Mouse (Mus musculus) intestine, embryonic 16.5 days (tissue): ENCODE results near the gene Hic1. TPM values are rescaled to one million over a fixed set of nuclear protein-coding genes. Genes with fewer than 3 reads are reported as not detected.

Experiments
- ATAC-seq: fragments of 200-750 bp; cut with Nextera tagmentation; 2 replicates; pipeline ENCODE4 v1.8.0; 2017; ENCODE audit warnings: moderate TSS enrichment, moderate library complexity
- H3K27ac ChIP-seq: fragments of 300-500 bp; sonication (generic); 2 replicates; pipeline ENCODE4 v1.5.1; 2014; ENCODE audit warnings: mild to moderate bottlenecking, low read length
- H3K27me3 ChIP-seq: fragments of 300-500 bp; sonication (generic); replicated peaks from 2 replicates; pipeline ENCODE4 v1.6.1; 2014; ENCODE audit warnings: low read length, control low read depth, mixed read lengths; ENCODE audit not compliant: control insufficient read depth, insufficient read depth
- H3K36me3 ChIP-seq: fragments of 300-500 bp; sonication (generic); 2 replicates; pipeline ENCODE4 v1.6.1; 2014; ENCODE audit warnings: low read length, control low read depth; ENCODE audit not compliant: control insufficient read depth, insufficient read depth
- H3K4me1 ChIP-seq: fragments of 300-500 bp; sonication (generic); 2 replicates; pipeline ENCODE4 v1.6.1; 2014; ENCODE audit warnings: low read length, control low read depth, mixed read lengths; ENCODE audit not compliant: control insufficient read depth, insufficient read depth
- H3K4me2 ChIP-seq: fragments of 300-500 bp; sonication (generic); 2 replicates; pipeline ENCODE4 v1.6.1; 2014; ENCODE audit warnings: low read depth, low read length, control low read depth
- H3K4me3 ChIP-seq: fragments of 300-500 bp; sonication (generic); 2 replicates; pipeline ENCODE4 v1.5.1; 2014; ENCODE audit warnings: mild to moderate bottlenecking, low read length
- H3K9ac ChIP-seq: fragments of 300-500 bp; sonication (generic); 2 replicates; pipeline ENCODE4 v1.6.1; 2014; ENCODE audit warnings: low read depth, low read length
- H3K9me3 ChIP-seq: fragments of 300-500 bp; sonication (generic); 2 replicates; pipeline ENCODE4 v1.6.1; 2016; ENCODE audit warnings: low read length, control low read depth; ENCODE audit not compliant: control insufficient read depth
- WGBS: fragments of 180-500 bp; shearing (Covaris S2); extraction: QIAGEN DNeasy Blood & Tissue Kit; methylation state at CpG from one replicate; pipeline ENCODE4 v1.1.7; 2014; 5-methylcytosine and 5-hydroxymethylcytosine counted together
- polyA plus RNA-seq: library from polyadenylated mRNA; unstranded; fragments of >200 nt; fragmentation: Nextera tagmentation; extraction: Ambion mirVana; gene quantifications from 2 replicates; pipeline ENCODE4 v1.2.1, GENCODE M21; 2015

The Hic1 gene
- polyA plus RNA-seq, 1 experiment from 2014 or later: 7.1 TPM

DNA sequence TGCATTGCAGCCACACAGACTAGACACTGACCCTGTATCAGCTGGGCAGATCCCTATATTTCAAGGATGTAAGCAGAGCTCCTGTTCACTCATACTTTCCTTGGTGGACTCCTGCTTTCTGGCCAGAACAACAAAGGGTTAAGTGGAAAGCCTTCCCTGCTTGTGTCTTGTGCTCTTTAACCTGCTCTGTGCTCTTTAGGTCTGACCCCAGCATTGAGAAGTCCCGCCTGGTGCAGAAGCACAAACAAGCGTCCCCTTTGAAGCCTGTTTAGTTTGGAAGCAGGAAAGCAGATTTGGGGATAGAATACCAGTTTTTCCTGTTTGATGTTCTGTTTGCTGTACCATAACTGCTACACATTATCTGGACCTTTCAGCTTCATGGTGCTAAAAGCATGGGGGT lies 11.4 kb downstream of the Hic1 start:
- ATAC-seq: no peak
- no peak overlapping the region for H3K27ac ChIP-seq
- no peaks in the 10 kb centered on the region for H3K27me3 ChIP-seq

DNA sequence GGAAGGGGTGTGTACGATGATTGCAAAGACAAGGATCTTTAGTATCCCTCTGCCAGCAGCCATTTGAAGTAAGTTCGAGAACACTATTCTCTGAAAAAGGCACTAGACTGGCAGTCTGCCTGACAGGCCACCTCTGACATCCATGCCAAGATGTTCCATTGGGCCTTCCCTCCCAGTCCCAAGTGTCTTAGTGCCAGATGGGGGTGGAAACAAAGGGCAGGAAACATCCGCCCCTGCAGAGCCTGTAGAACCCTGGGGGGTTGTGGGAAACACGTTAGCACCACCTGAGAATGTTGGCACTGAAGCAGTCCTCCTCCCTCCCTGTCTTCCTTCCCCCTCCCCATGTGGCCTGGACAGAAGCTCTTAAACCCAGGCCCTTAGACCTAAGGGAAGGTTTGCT lies 12.3 kb downstream of the Hic1 start:
- Histone ChIP-seq H3K4me3 (no peak overlapping the region), H3K4me1 (peaks cover 40% of the 10 kb centered on the region), H3K27ac (no peak overlapping the region; the same call in 1 of the 2 replicates), H3K27me3 (no peaks in the 10 kb centered on the region), H3K9ac (peak overlapping the region; percentile 2; the same call in 1 of the 2 replicates), H3K4me2 (no peak overlapping the region), H3K9me3 (no peaks in the 10 kb centered on the region), H3K36me3 (0 out of 2 replicates have a peak, but pooled peaks cover 3% of the 10 kb centered on the region)
- no peak for ATAC-seq
- 48% methylated on average over 4 of the region's 4 CpGs for WGBS

More for the DNA sequence above, 11.4 kb downstream of the Hic1 start:
- H3K4me3 ChIP-seq: no peak overlapping the region
- H3K36me3 ChIP-seq: 0 out of 2 replicates have a peak, but pooled peaks cover 3% of the 10 kb centered on the region
- 33% methylated on average over 2 of the region's 2 CpGs for WGBS
- peak overlapping the region; percentile 2; the same call in 1 of the 2 replicates for H3K9ac ChIP-seq
- no peak overlapping the region for H3K4me2 ChIP-seq
- no peaks in the 10 kb centered on the region for H3K9me3 ChIP-seq
- H3K4me1 ChIP-seq: peaks cover 41% of the 10 kb centered on the region

- ATAC-seq: no peak
- peak overlapping the region; percentile 39; the same call in 1 of the 2 replicates for H3K9ac ChIP-seq
- 0 out of 2 replicates have a peak, but pooled peaks cover 3% of the 10 kb centered on the region for H3K36me3 ChIP-seq
- H3K27me3 ChIP-seq: no peaks in the 10 kb centered on the region
- 35% methylated on average over 5 of the region's 5 CpGs for WGBS
- H3K4me2 ChIP-seq: no peak overlapping the region
- H3K9me3 ChIP-seq: no peaks in the 10 kb centered on the region
- peaks cover 36% of the 10 kb centered on the region for H3K4me1 ChIP-seq
- H3K4me3 ChIP-seq: no peak overlapping the region
- H3K27ac ChIP-seq: peak overlapping the region; percentile 70
Observed at GRCm38 (mm10) chr11:75156416-75156815, 12.9 kb downstream of the Hic1 start.

- Histone ChIP-seq H3K27ac (peak overlapping the region; percentile 70), H3K4me3 (no peak overlapping the region), H3K27me3 (no peaks in the 10 kb centered on the region)
Observed at GRCm38 (mm10) chr11:75155985-75156384, 13.3 kb downstream of the Hic1 start.

GRCm38 (mm10) chr11:75154053-75154585 lies 15.2 kb downstream of the Hic1 start:
- peaks cover 36% of the 10 kb centered on the region for H3K4me1 ChIP-seq
- H3K36me3 ChIP-seq: no peaks in the 10 kb centered on the region
- no peak overlapping the region for H3K4me2 ChIP-seq
- 0 out of 2 replicates have a peak overlapping the region, but pooled peaks have one; percentile 1 for H3K27ac ChIP-seq
- no peak overlapping the region for H3K4me3 ChIP-seq
- no peak for ATAC-seq
- no peaks in the 10 kb centered on the region for H3K27me3 ChIP-seq
- H3K9ac ChIP-seq: no peak overlapping the region; the same call in 1 of the 2 replicates
- WGBS: 71% methylated on average over 6 of the region's 6 CpGs
- no peaks in the 10 kb centered on the region for H3K9me3 ChIP-seq

More at GRCm38 (mm10) chr11:75155985-75156384, 13.3 kb downstream of the Hic1 start:
- Histone ChIP-seq H3K4me1 (peaks cover 36% of the 10 kb centered on the region), H3K36me3 (0 out of 2 replicates have a peak, but pooled peaks cover 3% of the 10 kb centered on the region), H3K4me2 (no peak overlapping the region), H3K9me3 (no peaks in the 10 kb centered on the region), H3K9ac (peak overlapping the region; percentile 39)
- no peak for ATAC-seq
- 50% methylated on average over 6 of the region's 6 CpGs for WGBS

GRCm38 (mm10) chr11:75152603-75153557 lies 16.4 kb downstream of the Hic1 start:
- WGBS: 54% methylated on average over 18 of the region's 18 CpGs
- Histone ChIP-seq H3K9ac (peak overlapping the region; percentile 40; the same call in 1 of the 2 replicates), H3K27me3 (no peaks in the 10 kb centered on the region), H3K4me2 (no peak overlapping the region), H3K9me3 (no peaks in the 10 kb centered on the region), H3K27ac (peak overlapping the region; percentile 87), H3K4me1 (peaks cover 37% of the 10 kb centered on the region), H3K36me3 (no peaks in the 10 kb centered on the region), H3K4me3 (no peak overlapping the region)
- peak; percentile 39 for ATAC-seq

GRCm38 (mm10) chr11:75150346-75150745 lies 19.0 kb downstream of the Hic1 start:
- Histone ChIP-seq H3K27ac (no peak overlapping the region), H3K9me3 (no peaks in the 10 kb centered on the region)
- ATAC-seq: no peak

GRCm38 (mm10) chr11:75148332-75149035 lies 20.8 kb downstream of the Hic1 start:
- 83% methylated on average over 10 of the region's 11 CpGs for whole genome bisulfite sequencing
- Histone ChIP-seq H3K4me2 (no peak overlapping the region), H3K9ac (0 out of 2 replicates have a peak overlapping the region, but pooled peaks have one; percentile 58), H3K27me3 (no peaks in the 10 kb centered on the region), H3K4me1 (peaks cover 25% of the 10 kb centered on the region), H3K27ac (peak overlapping the region; percentile 94), H3K36me3 (no peaks in the 10 kb centered on the region), H3K9me3 (no peaks in the 10 kb centered on the region), H3K4me3 (no peak overlapping the region)
- ATAC-seq: peak; percentile 27

More at GRCm38 (mm10) chr11:75150346-75150745, 19.0 kb downstream of the Hic1 start:
- Histone ChIP-seq H3K4me2 (no peak overlapping the region), H3K4me1 (peaks cover 28% of the 10 kb centered on the region), H3K4me3 (no peak overlapping the region), H3K36me3 (no peaks in the 10 kb centered on the region), H3K27me3 (no peaks in the 10 kb centered on the region), H3K9ac (no peak overlapping the region)
- WGBS: 61% methylated on average over 1 of the region's 1 CpGs

GRCm38 (mm10) chr11:75147846-75148168 lies 21.5 kb downstream of the Hic1 start:
- no peaks in the 10 kb centered on the region for H3K9me3 ChIP-seq
- H3K4me1 ChIP-seq: peaks cover 25% of the 10 kb centered on the region
- 20% methylated on average over 3 of the region's 3 CpGs for WGBS
- peak; percentile 91 for ATAC-seq
- no peaks in the 10 kb centered on the region for H3K36me3 ChIP-seq
- H3K9ac ChIP-seq: peak overlapping the region; percentile 58
- H3K4me3 ChIP-seq: no peak overlapping the region
- H3K4me2 ChIP-seq: 0 out of 2 replicates have a peak overlapping the region, but pooled peaks have one; percentile 16
- H3K27ac ChIP-seq: peak overlapping the region; percentile 94
- no peaks in the 10 kb centered on the region for H3K27me3 ChIP-seq
